Mouse (Mus musculus): ENCODE data around the gene Ap1m1. TPM values are rescaled to one million over a fixed set of nuclear protein-coding genes. Genes with fewer than 3 reads are reported as not detected.

Gene Ap1m1
- polyA plus RNA-seq, 1 experiment from 2014 or later = 112 TPM

DNA sequence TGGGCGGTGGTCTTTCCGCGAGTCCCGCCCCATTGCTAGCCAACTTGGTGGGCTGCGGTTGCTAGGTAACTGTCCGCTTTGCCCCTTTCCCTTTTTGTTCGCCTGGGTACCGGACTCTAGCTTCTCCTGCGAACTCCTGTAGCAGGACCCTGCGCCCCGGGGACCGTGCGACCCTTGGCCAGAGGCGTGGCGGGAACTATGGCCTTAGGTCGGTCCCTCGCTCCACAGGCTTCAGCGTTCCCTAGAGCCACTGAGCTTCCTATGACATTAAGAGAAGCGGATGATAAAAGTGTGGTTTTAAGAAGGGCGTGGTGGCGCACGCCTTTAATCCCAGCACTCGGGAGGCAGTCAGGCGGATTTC lies 565 bp downstream of the Ap1m1 start:
- H3K9me3 ChIP-seq (replicated peaks; ENCODE audit: control insufficient read depth, low read length) = no peaks in the 10 kb centered on the region
- H3K4me2 ChIP-seq (ENCODE audit: low read depth, low read length) = peak overlapping the region; percentile 50
- H3K27ac ChIP-seq (replicated peaks; ENCODE audit: low read depth, low read length) = no peak overlapping the region
- H3K27me3 ChIP-seq (ENCODE audit: control insufficient read depth, insufficient read depth, low read length) = no peaks in the 10 kb centered on the region
- peak overlapping the region; percentile 45 for H3K9ac ChIP-seq (replicated peaks; ENCODE audit: low read length)
- 2% methylated on average over 24 of the region's 24 CpGs for whole genome bisulfite sequencing
- no peaks in the 10 kb centered on the region for H3K36me3 ChIP-seq (replicated peaks; ENCODE audit: control insufficient read depth, insufficient read depth, low read depth, low read length)
- ATAC-seq (replicated peaks; ENCODE audit: insufficient number of reproducible peaks, low FRiP score, low TSS enrichment, low read depth) = no peak
- H3K4me3 ChIP-seq (ENCODE audit: low read depth, low read length) = peak overlapping the region; percentile 49
- no peak for DNase-seq (ENCODE audit: low spot score)
- H3K4me1 ChIP-seq (ENCODE audit: control insufficient read depth, insufficient read depth, low read length) = no peaks in the 10 kb centered on the region; the same call in 1 of the 2 replicates

GRCm38 (mm10) chr8:72240951-72241350 lies 1.1 kb downstream of the Ap1m1 start:
- Histone ChIP-seq H3K27me3 (ENCODE audit: control insufficient read depth, insufficient read depth, low read length) (no peaks in the 10 kb centered on the region), H3K27ac (replicated peaks; ENCODE audit: low read depth, low read length) (no peak overlapping the region), H3K4me1 (ENCODE audit: control insufficient read depth, insufficient read depth, low read length) (no peaks in the 10 kb centered on the region; the same call in 1 of the 2 replicates), H3K36me3 (replicated peaks; ENCODE audit: control insufficient read depth, insufficient read depth, low read depth, low read length) (no peaks in the 10 kb centered on the region), H3K9me3 (replicated peaks; ENCODE audit: control insufficient read depth, low read length) (no peaks in the 10 kb centered on the region), H3K4me3 (ENCODE audit: low read depth, low read length) (peak overlapping the region; percentile 49), H3K4me2 (ENCODE audit: low read depth, low read length) (peak overlapping the region; percentile 50), H3K9ac (replicated peaks; ENCODE audit: low read length) (no peak overlapping the region)
- DNase-seq (ENCODE audit: low spot score) (no peak), ATAC-seq (replicated peaks; ENCODE audit: insufficient number of reproducible peaks, low FRiP score, low TSS enrichment, low read depth) (no peak)
- WGBS = 76% methylated on average over 7 of the region's 7 CpGs

- H3K27ac ChIP-seq (replicated peaks; ENCODE audit: low read depth, low read length) = no peak overlapping the region
- ATAC-seq (replicated peaks; ENCODE audit: insufficient number of reproducible peaks, low FRiP score, low TSS enrichment, low read depth) = no peak
- H3K9me3 ChIP-seq (replicated peaks; ENCODE audit: control insufficient read depth, low read length) = no peaks in the 10 kb centered on the region
- 88% methylated on average over 1 of the region's 1 CpGs for WGBS
- H3K36me3 ChIP-seq (replicated peaks; ENCODE audit: control insufficient read depth, insufficient read depth, low read depth, low read length) = no peaks in the 10 kb centered on the region
- H3K9ac ChIP-seq (replicated peaks; ENCODE audit: low read length) = no peak overlapping the region
- no peak for DNase-seq (ENCODE audit: low spot score)
- H3K27me3 ChIP-seq (ENCODE audit: control insufficient read depth, insufficient read depth, low read length) = no peaks in the 10 kb centered on the region
- H3K4me2 ChIP-seq (ENCODE audit: low read depth, low read length) = no peak overlapping the region
- H3K4me3 ChIP-seq (ENCODE audit: low read depth, low read length) = no peak overlapping the region
- no peaks in the 10 kb centered on the region; the same call in 1 of the 2 replicates for H3K4me1 ChIP-seq (ENCODE audit: control insufficient read depth, insufficient read depth, low read length)
Measured at GRCm38 (mm10) chr8:72242226-72242625, 2.4 kb downstream of the Ap1m1 start.

DNA sequence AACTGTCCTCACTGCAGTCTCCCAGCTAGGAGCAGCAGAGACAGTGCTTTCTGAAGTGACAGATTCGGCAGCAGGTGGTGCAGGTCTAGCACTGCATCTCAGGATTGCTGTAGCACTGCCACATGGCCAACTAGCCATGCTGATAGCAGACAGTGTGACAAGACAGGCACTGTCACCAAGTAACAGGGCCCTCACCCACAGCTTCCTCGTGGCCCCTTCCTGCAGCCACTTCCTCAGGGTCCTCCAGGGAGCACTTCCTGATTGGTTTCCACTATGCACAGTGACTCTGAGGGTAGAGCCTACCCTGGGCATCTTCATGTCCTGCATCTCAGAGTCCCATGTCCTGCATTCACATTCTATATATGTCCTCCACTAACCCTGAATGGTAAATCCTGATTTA lies 4.8 kb downstream of the Ap1m1 start:
- H3K9me3 ChIP-seq (replicated peaks; ENCODE audit: control insufficient read depth, low read length) = no peaks in the 10 kb centered on the region
- no peak overlapping the region for H3K9ac ChIP-seq (replicated peaks; ENCODE audit: low read length)
- no peaks in the 10 kb centered on the region for H3K27me3 ChIP-seq (ENCODE audit: control insufficient read depth, insufficient read depth, low read length)
- DNase-seq (ENCODE audit: low spot score) (no peak), ATAC-seq (replicated peaks; ENCODE audit: insufficient number of reproducible peaks, low FRiP score, low TSS enrichment, low read depth) (no peak)
- no peak overlapping the region for H3K27ac ChIP-seq (replicated peaks; ENCODE audit: low read depth, low read length)
- 68% methylated on average over 2 of the region's 2 CpGs for whole genome bisulfite sequencing
- H3K4me1 ChIP-seq (ENCODE audit: control insufficient read depth, insufficient read depth, low read length) = no peaks in the 10 kb centered on the region; the same call in 1 of the 2 replicates
- H3K36me3 ChIP-seq (replicated peaks; ENCODE audit: control insufficient read depth, insufficient read depth, low read depth, low read length) = no peaks in the 10 kb centered on the region
- no peak overlapping the region for H3K4me2 ChIP-seq (ENCODE audit: low read depth, low read length)
- no peak overlapping the region for H3K4me3 ChIP-seq (ENCODE audit: low read depth, low read length)

DNA sequence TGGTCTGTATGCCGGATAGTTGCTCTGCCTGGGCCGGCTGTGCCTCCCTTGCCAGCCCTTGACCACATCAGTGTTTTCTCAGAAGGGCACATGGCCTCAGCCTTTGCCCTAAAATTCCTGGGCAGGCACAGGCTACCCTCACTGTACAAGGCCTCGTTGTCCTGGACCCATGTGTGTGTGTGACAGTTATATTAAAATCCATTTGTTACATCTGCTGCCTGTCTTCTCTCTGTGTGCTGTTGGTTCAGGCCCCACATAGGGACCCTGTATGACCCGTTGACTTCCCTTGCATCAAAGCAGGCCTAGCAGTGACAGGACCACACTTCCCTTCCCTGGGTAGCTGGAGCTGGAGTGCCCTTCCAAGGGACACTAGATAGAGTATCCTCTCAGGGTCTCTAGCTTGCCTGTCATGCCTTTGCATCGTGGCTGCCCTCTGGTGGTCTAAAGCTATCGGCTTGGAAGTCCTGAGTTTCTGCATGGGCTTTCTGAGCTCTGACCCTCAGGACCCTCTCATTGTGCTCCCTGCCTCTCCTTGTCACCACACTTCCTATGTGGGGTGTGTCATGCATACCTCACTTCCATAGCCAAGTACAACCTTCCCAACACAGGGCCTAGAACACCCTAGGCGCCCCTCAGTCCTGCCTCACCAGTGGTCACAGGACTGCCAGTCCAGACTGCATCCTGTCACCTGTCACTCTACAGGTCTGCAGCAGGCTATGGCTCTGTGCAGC lies 17.5 kb downstream of the Ap1m1 start:
- Histone ChIP-seq H3K27me3 (ENCODE audit: control insufficient read depth, insufficient read depth, low read length) (no peaks in the 10 kb centered on the region), H3K9me3 (replicated peaks; ENCODE audit: control insufficient read depth, low read length) (no peaks in the 10 kb centered on the region), H3K4me1 (ENCODE audit: control insufficient read depth, insufficient read depth, low read length) (no peaks in the 10 kb centered on the region), H3K27ac (replicated peaks; ENCODE audit: low read depth, low read length) (no peak overlapping the region), H3K4me2 (ENCODE audit: low read depth, low read length) (no peak overlapping the region), H3K36me3 (replicated peaks; ENCODE audit: control insufficient read depth, insufficient read depth, low read depth, low read length) (peaks cover 3% of the 10 kb centered on the region; the same call in 1 of the 2 replicates), H3K4me3 (ENCODE audit: low read depth, low read length) (no peak overlapping the region), H3K9ac (replicated peaks; ENCODE audit: low read length) (no peak overlapping the region)
- 0 out of 2 replicates have a peak, but pooled peaks have one; percentile 37 for ATAC-seq (replicated peaks; ENCODE audit: insufficient number of reproducible peaks, low FRiP score, low TSS enrichment, low read depth)
- 51% methylated on average over 7 of the region's 7 CpGs for WGBS
- peak; percentile 64 for DNase-seq (ENCODE audit: low spot score)

GRCm38 (mm10) chr8:72257902-72258238 lies 18.1 kb downstream of the Ap1m1 start:
- H3K4me1 ChIP-seq (ENCODE audit: control insufficient read depth, insufficient read depth, low read length) = no peaks in the 10 kb centered on the region
- no peak for ATAC-seq (replicated peaks; ENCODE audit: insufficient number of reproducible peaks, low FRiP score, low TSS enrichment, low read depth)
- no peaks in the 10 kb centered on the region for H3K9me3 ChIP-seq (replicated peaks; ENCODE audit: control insufficient read depth, low read length)
- no peak overlapping the region for H3K4me3 ChIP-seq (ENCODE audit: low read depth, low read length)
- H3K9ac ChIP-seq (replicated peaks; ENCODE audit: low read length) = no peak overlapping the region
- no peaks in the 10 kb centered on the region for H3K27me3 ChIP-seq (ENCODE audit: control insufficient read depth, insufficient read depth, low read length)
- 100% methylated on average over 1 of the region's 1 CpGs for WGBS
- no peak overlapping the region for H3K4me2 ChIP-seq (ENCODE audit: low read depth, low read length)
- peaks cover 1% of the 10 kb centered on the region; the same call in 1 of the 2 replicates for H3K36me3 ChIP-seq (replicated peaks; ENCODE audit: control insufficient read depth, insufficient read depth, low read depth, low read length)
- H3K27ac ChIP-seq (replicated peaks; ENCODE audit: low read depth, low read length) = no peak overlapping the region
- DNase-seq (ENCODE audit: low spot score) = no peak

GRCm38 (mm10) chr8:72259862-72260261 lies 20.0 kb downstream of the Ap1m1 start:
- Histone ChIP-seq H3K27ac (replicated peaks; ENCODE audit: low read depth, low read length) (no peak overlapping the region), H3K36me3 (replicated peaks; ENCODE audit: control insufficient read depth, insufficient read depth, low read depth, low read length) (no peaks in the 10 kb centered on the region), H3K9ac (replicated peaks; ENCODE audit: low read length) (no peak overlapping the region), H3K4me3 (ENCODE audit: low read depth, low read length) (no peak overlapping the region), H3K9me3 (replicated peaks; ENCODE audit: control insufficient read depth, low read length) (no peaks in the 10 kb centered on the region), H3K27me3 (ENCODE audit: control insufficient read depth, insufficient read depth, low read length) (no peaks in the 10 kb centered on the region), H3K4me1 (ENCODE audit: control insufficient read depth, insufficient read depth, low read length) (no peaks in the 10 kb centered on the region), H3K4me2 (ENCODE audit: low read depth, low read length) (no peak overlapping the region)
- no peak for ATAC-seq (replicated peaks; ENCODE audit: insufficient number of reproducible peaks, low FRiP score, low TSS enrichment, low read depth)
- 72% methylated on average over 2 of the region's 2 CpGs for WGBS
- no peak for DNase-seq (ENCODE audit: low spot score)

DNA sequence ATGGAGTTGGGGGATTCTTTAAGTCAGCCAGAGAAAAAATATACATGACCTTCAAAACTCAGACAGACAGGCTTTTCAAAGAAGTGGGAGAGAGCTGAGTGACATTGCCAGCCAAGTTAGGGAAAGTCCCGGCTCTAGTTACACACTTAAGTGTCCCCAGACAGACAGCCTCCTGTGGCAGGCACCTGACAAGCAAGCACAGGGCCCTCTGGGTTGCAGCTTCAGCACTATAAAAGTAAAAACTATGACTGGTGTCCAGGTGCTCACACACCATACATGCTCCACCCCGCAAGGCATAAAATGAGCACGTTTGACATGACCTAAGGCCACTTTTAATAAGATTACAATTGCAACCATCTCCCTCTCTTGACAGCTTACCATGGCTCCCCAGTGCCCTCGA lies 20.8 kb downstream of the Ap1m1 start:
- Histone ChIP-seq H3K27ac (replicated peaks; ENCODE audit: low read depth, low read length) (no peak overlapping the region), H3K9me3 (replicated peaks; ENCODE audit: control insufficient read depth, low read length) (no peaks in the 10 kb centered on the region), H3K4me3 (ENCODE audit: low read depth, low read length) (no peak overlapping the region), H3K4me1 (ENCODE audit: control insufficient read depth, insufficient read depth, low read length) (no peaks in the 10 kb centered on the region), H3K27me3 (ENCODE audit: control insufficient read depth, insufficient read depth, low read length) (no peaks in the 10 kb centered on the region), H3K4me2 (ENCODE audit: low read depth, low read length) (no peak overlapping the region), H3K9ac (replicated peaks; ENCODE audit: low read length) (no peak overlapping the region), H3K36me3 (replicated peaks; ENCODE audit: control insufficient read depth, insufficient read depth, low read depth, low read length) (no peaks in the 10 kb centered on the region)
- DNase-seq (ENCODE audit: low spot score) (no peak), ATAC-seq (replicated peaks; ENCODE audit: insufficient number of reproducible peaks, low FRiP score, low TSS enrichment, low read depth) (no peak)
- WGBS = 49% methylated on average over 4 of the region's 4 CpGs

Data from embryonic facial prominence, embryonic 11.5 days (tissue).